Mouse (Mus musculus): ENCODE measurements around the gene Prmt9. TPM values are rescaled to one million over a fixed set of nuclear protein-coding genes. Genes with fewer than 3 reads are reported as not detected.

Gene Prmt9
- polyA plus RNA-seq, 1 experiment from 2014 or later = 16.7 TPM

GRCm38 (mm10) chr8:77545616-77546015 is 3.6 kb upstream of the Prmt9 start:
- Histone ChIP-seq H3K9ac (ENCODE audit: low read length) (no peak overlapping the region), H3K36me3 (ENCODE audit: control insufficient read depth, insufficient read depth, low read length) (no peaks in the 10 kb centered on the region), H3K9me3 (replicated peaks; ENCODE audit: control insufficient read depth, low read length) (no peaks in the 10 kb centered on the region), H3K27me3 (ENCODE audit: control insufficient read depth, insufficient read depth, low read length) (no peaks in the 10 kb centered on the region), H3K27ac (ENCODE audit: low read length) (no peak overlapping the region), H3K4me3 (replicated peaks; ENCODE audit: low read length) (no peak overlapping the region), H3K4me2 (ENCODE audit: low read depth, low read length) (no peak overlapping the region), H3K4me1 (ENCODE audit: control insufficient read depth, insufficient read depth, low read length) (0 out of 2 replicates have a peak, but pooled peaks cover 5% of the 10 kb centered on the region)
- 86% methylated on average over 4 of the region's 4 CpGs for WGBS
- ATAC-seq (ENCODE audit: insufficient read depth, low FRiP score) = no peak

- Histone ChIP-seq H3K4me1 (ENCODE audit: control insufficient read depth, insufficient read depth, low read length) (0 out of 2 replicates have a peak, but pooled peaks cover 5% of the 10 kb centered on the region), H3K9ac (ENCODE audit: low read length) (peak overlapping the region; percentile 98), H3K9me3 (replicated peaks; ENCODE audit: control insufficient read depth, low read length) (no peaks in the 10 kb centered on the region; the same call in 1 of the 2 replicates), H3K27ac (ENCODE audit: low read length) (peak overlapping the region; percentile 93), H3K4me2 (ENCODE audit: low read depth, low read length) (peak overlapping the region; percentile 86), H3K4me3 (replicated peaks; ENCODE audit: low read length) (peak overlapping the region; percentile 98), H3K36me3 (ENCODE audit: control insufficient read depth, insufficient read depth, low read length) (peaks cover 10% of the 10 kb centered on the region; the same call in 1 of the 2 replicates), H3K27me3 (ENCODE audit: control insufficient read depth, insufficient read depth, low read length) (no peaks in the 10 kb centered on the region)
- ATAC-seq (ENCODE audit: insufficient read depth, low FRiP score) = no peak
- 15% methylated on average over 7 of the region's 7 CpGs for WGBS
Observed at GRCm38 (mm10) chr8:77549881-77550580, 834 bp downstream of the Prmt9 start.

DNA sequence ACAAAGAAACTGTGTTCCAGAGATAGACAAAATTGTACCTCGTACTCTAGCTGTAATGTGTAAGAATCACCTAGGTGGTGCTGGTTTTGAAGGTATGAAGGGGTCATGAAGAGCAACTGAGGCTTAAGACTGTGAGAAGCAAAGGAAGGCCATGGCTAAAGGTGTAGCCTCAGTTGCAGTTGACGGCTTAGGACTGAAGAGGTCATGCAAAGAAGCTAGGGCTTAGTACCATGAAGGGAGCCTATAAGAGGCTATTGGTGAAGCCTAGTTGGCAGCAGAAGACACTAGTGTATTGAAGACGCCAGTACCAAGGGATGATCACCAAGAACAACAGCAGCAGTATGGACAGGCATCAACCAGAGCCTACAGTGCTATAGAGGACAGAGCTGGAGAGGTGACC is 3.3 kb downstream of the Prmt9 start:
- Histone ChIP-seq H3K4me1 (ENCODE audit: control insufficient read depth, insufficient read depth, low read length) (0 out of 2 replicates have a peak, but pooled peaks cover 5% of the 10 kb centered on the region), H3K4me3 (replicated peaks; ENCODE audit: low read length) (no peak overlapping the region), H3K27ac (ENCODE audit: low read length) (no peak overlapping the region), H3K36me3 (ENCODE audit: control insufficient read depth, insufficient read depth, low read length) (peaks cover 18% of the 10 kb centered on the region; the same call in 1 of the 2 replicates), H3K9ac (ENCODE audit: low read length) (no peak overlapping the region), H3K27me3 (ENCODE audit: control insufficient read depth, insufficient read depth, low read length) (no peaks in the 10 kb centered on the region), H3K9me3 (replicated peaks; ENCODE audit: control insufficient read depth, low read length) (no peaks in the 10 kb centered on the region; the same call in 1 of the 2 replicates), H3K4me2 (ENCODE audit: low read depth, low read length) (no peak overlapping the region)
- WGBS = 95% methylated on average over 3 of the region's 3 CpGs
- ATAC-seq (ENCODE audit: insufficient read depth, low FRiP score) = no peak

GRCm38 (mm10) chr8:77561441-77561840 is 12.2 kb downstream of the Prmt9 start:
- H3K9ac ChIP-seq (ENCODE audit: low read length) = no peak overlapping the region
- no peak overlapping the region for H3K4me3 ChIP-seq (replicated peaks; ENCODE audit: low read length)
- 73% methylated on average over 3 of the region's 3 CpGs for WGBS
- H3K4me1 ChIP-seq (ENCODE audit: control insufficient read depth, insufficient read depth, low read length) = no peaks in the 10 kb centered on the region
- H3K27ac ChIP-seq (ENCODE audit: low read length) = no peak overlapping the region
- no peaks in the 10 kb centered on the region for H3K9me3 ChIP-seq (replicated peaks; ENCODE audit: control insufficient read depth, low read length)
- H3K36me3 ChIP-seq (ENCODE audit: control insufficient read depth, insufficient read depth, low read length) = peaks cover 23% of the 10 kb centered on the region
- H3K4me2 ChIP-seq (ENCODE audit: low read depth, low read length) = no peak overlapping the region
- H3K27me3 ChIP-seq (ENCODE audit: control insufficient read depth, insufficient read depth, low read length) = no peaks in the 10 kb centered on the region
- ATAC-seq (ENCODE audit: insufficient read depth, low FRiP score) = no peak

DNA sequence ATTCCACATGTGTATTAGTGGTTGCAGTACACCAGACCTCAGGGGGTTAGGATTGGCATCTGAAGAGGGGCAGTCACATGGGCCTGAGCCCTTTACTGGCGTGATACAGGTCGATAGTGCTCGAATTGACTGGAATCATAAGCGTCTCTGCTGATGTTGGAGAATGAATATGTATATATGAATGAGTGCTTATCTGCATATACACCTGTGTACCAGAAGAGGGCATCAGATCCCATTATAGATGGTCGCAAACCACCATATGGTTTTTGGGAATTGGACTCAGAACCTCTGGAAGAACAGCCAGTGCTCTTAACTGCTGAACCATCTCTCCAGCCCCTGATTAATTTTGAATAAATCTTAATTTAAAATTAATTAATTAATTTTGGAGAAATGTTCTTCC is 25.0 kb downstream of the Prmt9 start:
- WGBS = 88% methylated on average over 5 of the region's 5 CpGs
- no peak overlapping the region for H3K4me3 ChIP-seq (replicated peaks; ENCODE audit: low read length)
- H3K27me3 ChIP-seq (ENCODE audit: control insufficient read depth, insufficient read depth, low read length) = no peaks in the 10 kb centered on the region
- ATAC-seq (ENCODE audit: insufficient read depth, low FRiP score) = no peak
- no peak overlapping the region for H3K4me2 ChIP-seq (ENCODE audit: low read depth, low read length)
- no peak overlapping the region for H3K27ac ChIP-seq (ENCODE audit: low read length)
- no peaks in the 10 kb centered on the region for H3K4me1 ChIP-seq (ENCODE audit: control insufficient read depth, insufficient read depth, low read length)
- H3K36me3 ChIP-seq (ENCODE audit: control insufficient read depth, insufficient read depth, low read length) = peaks cover 3% of the 10 kb centered on the region; the same call in 1 of the 2 replicates
- no peaks in the 10 kb centered on the region for H3K9me3 ChIP-seq (replicated peaks; ENCODE audit: control insufficient read depth, low read length)
- H3K9ac ChIP-seq (ENCODE audit: low read length) = no peak overlapping the region

DNA sequence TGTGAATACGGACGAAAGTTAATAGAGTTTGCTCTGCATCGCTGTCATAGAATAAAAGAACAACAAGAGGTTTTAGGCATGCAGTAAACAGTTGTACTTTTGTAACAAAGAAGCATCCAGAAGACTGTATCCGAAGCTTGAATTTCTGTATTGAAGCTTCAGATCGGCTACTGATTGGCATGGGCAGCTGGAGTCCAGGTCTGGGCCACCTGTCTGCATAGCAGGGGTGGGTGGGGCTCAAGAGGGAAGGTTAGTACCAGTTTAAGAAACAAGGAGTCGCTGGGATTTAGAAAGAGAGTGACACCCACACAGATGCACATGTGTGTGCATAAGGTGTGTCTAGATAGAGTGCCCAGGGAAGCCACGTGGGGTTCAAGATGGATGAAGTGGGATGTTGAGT is 28.5 kb downstream of the Prmt9 start:
- no peaks in the 10 kb centered on the region for H3K4me1 ChIP-seq (ENCODE audit: control insufficient read depth, insufficient read depth, low read length)
- H3K4me3 ChIP-seq (replicated peaks; ENCODE audit: low read length) = no peak overlapping the region
- WGBS = 87% methylated on average over 7 of the region's 7 CpGs
- 0 out of 2 replicates have a peak, but pooled peaks cover 7% of the 10 kb centered on the region for H3K36me3 ChIP-seq (ENCODE audit: control insufficient read depth, insufficient read depth, low read length)
- no peaks in the 10 kb centered on the region for H3K9me3 ChIP-seq (replicated peaks; ENCODE audit: control insufficient read depth, low read length)
- no peak for ATAC-seq (ENCODE audit: insufficient read depth, low FRiP score)
- H3K9ac ChIP-seq (ENCODE audit: low read length) = no peak overlapping the region
- no peak overlapping the region for H3K4me2 ChIP-seq (ENCODE audit: low read depth, low read length)
- H3K27me3 ChIP-seq (ENCODE audit: control insufficient read depth, insufficient read depth, low read length) = no peaks in the 10 kb centered on the region
- no peak overlapping the region for H3K27ac ChIP-seq (ENCODE audit: low read length)

GRCm38 (mm10) chr8:77584174-77584573 is 35.0 kb downstream of the Prmt9 start:
- 84% methylated on average over 4 of the region's 4 CpGs for WGBS
- H3K4me2 ChIP-seq (ENCODE audit: low read depth, low read length) = no peak overlapping the region

GRCm38 (mm10) chr8:77609621-77610020 is 60.4 kb downstream of the Prmt9 start:
- WGBS = 12% methylated on average over 7 of the region's 7 CpGs

More at GRCm38 (mm10) chr8:77584174-77584573, 35.0 kb downstream of the Prmt9 start:
- Histone ChIP-seq H3K4me3 (replicated peaks; ENCODE audit: low read length) (no peak overlapping the region), H3K27me3 (ENCODE audit: control insufficient read depth, insufficient read depth, low read length) (no peaks in the 10 kb centered on the region), H3K9ac (ENCODE audit: low read length) (no peak overlapping the region), H3K9me3 (replicated peaks; ENCODE audit: control insufficient read depth, low read length) (no peaks in the 10 kb centered on the region), H3K4me1 (ENCODE audit: control insufficient read depth, insufficient read depth, low read length) (no peaks in the 10 kb centered on the region), H3K27ac (ENCODE audit: low read length) (no peak overlapping the region), H3K36me3 (ENCODE audit: control insufficient read depth, insufficient read depth, low read length) (0 out of 2 replicates have a peak, but pooled peaks cover 7% of the 10 kb centered on the region)
- no peak for ATAC-seq (ENCODE audit: insufficient read depth, low FRiP score)

DNA sequence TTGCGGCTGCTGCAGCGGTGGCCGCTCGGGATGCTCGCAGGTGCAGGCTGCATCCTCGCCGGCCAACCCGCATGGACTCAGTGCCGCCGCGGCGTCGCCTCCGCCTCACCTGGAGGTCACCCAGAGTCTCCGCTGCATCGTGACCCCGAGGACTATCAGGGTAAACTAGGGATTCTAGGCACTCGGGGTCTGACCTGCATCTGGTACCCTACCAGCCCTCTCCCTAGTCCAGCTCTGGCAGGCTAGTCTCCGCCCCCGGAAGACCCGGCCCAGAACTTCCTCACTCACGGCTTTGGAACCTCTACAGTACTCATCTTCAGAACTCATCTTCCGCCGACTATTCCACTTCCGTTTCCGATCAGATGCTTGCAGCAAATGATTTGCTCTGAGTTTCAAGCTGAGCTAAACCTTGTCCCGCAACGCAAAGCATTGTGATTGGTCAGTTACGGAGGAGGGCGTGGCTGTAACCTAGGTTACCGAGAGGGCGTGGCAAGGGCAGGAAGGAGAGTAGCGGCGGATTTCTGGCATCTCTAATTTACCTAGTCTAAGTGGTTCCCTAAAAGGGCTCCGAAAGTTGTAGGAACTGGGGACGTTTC is 61.3 kb downstream of the Prmt9 start, which contains the start of gene Tmem184c:
Tmem184c (minus strand) TSS at position 325 of the 596 bp plus-strand sequence.
- Histone ChIP-seq H3K9ac (ENCODE audit: low read length) (peak within 1 kb of the TSS; percentile 73), H3K4me3 (replicated peaks; ENCODE audit: low read length) (peak within 1 kb of the TSS; percentile 72), H3K4me2 (ENCODE audit: low read depth, low read length) (peak within 1 kb of the TSS; percentile 88), H3K36me3 (ENCODE audit: control insufficient read depth, insufficient read depth, low read length) (no peaks in the 10 kb centered on the region), H3K9me3 (replicated peaks; ENCODE audit: control insufficient read depth, low read length) (no peaks in the 10 kb centered on the region), H3K27me3 (ENCODE audit: control insufficient read depth, insufficient read depth, low read length) (no peaks in the 10 kb centered on the region), H3K4me1 (ENCODE audit: control insufficient read depth, insufficient read depth, low read length) (peaks cover 2% of the 10 kb centered on the region; the same call in 1 of the 2 replicates), H3K27ac (ENCODE audit: low read length) (peak within 1 kb of the TSS; percentile 13; the same call in 1 of the 2 replicates)
- peak; percentile 97 for ATAC-seq (ENCODE audit: insufficient read depth, low FRiP score)
- 0% methylated on average over 36 of the region's 36 CpGs for WGBS

More at GRCm38 (mm10) chr8:77609621-77610020, 60.4 kb downstream of the Prmt9 start:
- peak overlapping the region; percentile 72 for H3K4me3 ChIP-seq (replicated peaks; ENCODE audit: low read length)
- H3K4me2 ChIP-seq (ENCODE audit: low read depth, low read length) = peak overlapping the region; percentile 88
- H3K9me3 ChIP-seq (replicated peaks; ENCODE audit: control insufficient read depth, low read length) = no peaks in the 10 kb centered on the region
- H3K36me3 ChIP-seq (ENCODE audit: control insufficient read depth, insufficient read depth, low read length) = no peaks in the 10 kb centered on the region
- H3K27ac ChIP-seq (ENCODE audit: low read length) = no peak overlapping the region
- no peaks in the 10 kb centered on the region for H3K27me3 ChIP-seq (ENCODE audit: control insufficient read depth, insufficient read depth, low read length)
- peak overlapping the region; percentile 73 for H3K9ac ChIP-seq (ENCODE audit: low read length)
- H3K4me1 ChIP-seq (ENCODE audit: control insufficient read depth, insufficient read depth, low read length) = peaks cover 2% of the 10 kb centered on the region; the same call in 1 of the 2 replicates
- ATAC-seq (ENCODE audit: insufficient read depth, low FRiP score) = no peak
